Mouse (Mus musculus) lung, postnatal 25 days (tissue): Measurements from ENCODE around the gene Gm20903.
"Not testable (repeated sequence)": the region's sequence is repeated elsewhere in the genome, so short reads cannot be mapped to it uniquely, and the experiment has no call there.

Source experiments
- DNase-seq: peaks from one replicate; pipeline ENCODE4 v3.0.0; 2022; ENCODE audit warnings: low spot score

The Gm20903 gene

GRCm38 (mm10) chrY:73669015-73669414, at the start of gene Gm20903:
Gm20903 (plus strand) TSS chrY:73669315.
- DNase-seq = not testable (repeated sequence)
